Mouse (Mus musculus) cortical plate, adult 2 months (tissue): Measurements from ENCODE around the gene Zfp169. TPM values are rescaled to one million over a fixed set of nuclear protein-coding genes. Genes with fewer than 3 reads are reported as not detected.

Experiments used
- H3K27ac ChIP-seq: fragments of 200-500 bp; 2 replicates; pipeline ENCODE4 v1.5.1; 2012; ENCODE audit warnings: low read length, control low read depth, inconsistent platforms; ENCODE audit not compliant: insufficient read depth
- H3K4me1 ChIP-seq: fragments of 200-500 bp; 2 replicates; pipeline ENCODE4 v1.6.1; 2011; ENCODE audit warnings: low read length; ENCODE audit not compliant: control insufficient read depth, insufficient read depth
- H3K4me3 ChIP-seq: fragments of 200-500 bp; 2 replicates; pipeline ENCODE4 v1.5.1; 2011; ENCODE audit warnings: mild to moderate bottlenecking, low read length, control low read depth; ENCODE audit not compliant: insufficient read depth
- CTCF ChIP-seq: fragments of 200-500 bp; IDR thresholded peaks from 2 replicates; pipeline ENCODE4 v1.5.1; 2011; ENCODE audit warnings: mild to moderate bottlenecking, control low read depth, low read length; ENCODE audit not compliant: insufficient read depth; ENCODE audit errors: extremely low read depth
- POLR2A ChIP-seq: fragments of 200-500 bp; IDR thresholded peaks from 2 replicates; pipeline ENCODE4 v1.6.1; 2011; ENCODE audit warnings: mild to moderate bottlenecking, low read length, control low read depth; ENCODE audit not compliant: insufficient read depth; ENCODE audit errors: extremely low read depth
- polyA plus RNA-seq: library from polyadenylated mRNA; depleted of rRNA; stranded (reverse); fragments of >200 nt; gene quantifications from 2 replicates; pipeline ENCODE4 v1.2.3, GENCODE M21; 2012; rRNA removed

The Zfp169 gene
- polyA plus RNA-seq: 13.9 and 14.0 TPM in 2 replicates

DNA sequence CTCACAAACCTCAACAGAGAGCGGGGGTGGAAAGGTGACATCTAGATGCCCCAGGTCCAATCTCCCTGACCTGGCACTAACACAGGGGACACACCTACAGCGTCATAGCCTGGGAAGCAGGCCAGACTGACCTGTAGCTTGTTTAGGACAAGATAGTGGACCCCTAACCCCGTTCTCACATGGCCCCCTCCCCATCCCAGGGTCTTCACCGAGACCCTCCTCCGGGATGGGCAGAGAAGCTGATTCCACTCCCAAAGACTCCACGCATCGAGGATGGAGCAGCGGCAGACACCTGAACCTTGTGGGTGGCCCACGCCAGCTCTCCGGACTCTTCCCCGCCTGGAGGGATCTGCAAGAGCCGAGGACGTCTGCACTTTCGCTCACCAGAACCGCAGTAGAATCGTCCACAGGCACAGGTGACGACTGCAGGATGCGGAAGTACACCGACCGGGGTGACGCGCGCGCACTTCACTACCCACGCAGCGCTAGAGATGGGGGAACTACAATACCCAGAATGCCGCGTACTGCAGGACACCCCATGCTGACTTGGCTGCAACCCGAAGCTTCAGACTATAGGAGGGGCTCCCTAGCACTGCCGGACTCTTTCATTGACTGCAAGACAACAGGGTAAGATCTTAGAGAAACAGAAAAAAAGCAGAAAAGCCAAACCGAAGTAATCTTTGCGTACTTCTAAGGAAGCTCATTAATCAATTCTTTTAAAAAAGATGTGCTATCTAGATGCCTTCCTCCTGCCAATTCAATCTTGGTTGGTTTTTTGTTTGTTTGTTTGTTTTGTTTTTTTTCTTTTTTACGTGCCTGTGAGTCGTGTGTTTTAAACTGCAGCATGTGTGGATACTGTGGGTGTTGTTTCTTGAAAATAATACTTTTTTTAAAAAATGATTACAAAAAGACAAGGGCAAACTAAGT is at the start of gene Zfp169, which contains the start of gene A830005F24Rik:
TSS of gene Zfp169 (minus strand) at position 449 of the 927 bp plus-strand sequence.
TSS of gene A830005F24Rik (plus strand) at position 568 of the 927 bp plus-strand sequence.
- Histone ChIP-seq H3K27ac (peak within 1 kb of the TSS; percentile 26; the same call in 1 of the 2 replicates), H3K4me3 (peak within 1 kb of the TSS; percentile 86), H3K4me1 (no peaks in the 10 kb centered on the region; the same call in 1 of the 2 replicates)
- TF ChIP-seq POLR2A (peak; percentile 98), CTCF (no peak)

DNA sequence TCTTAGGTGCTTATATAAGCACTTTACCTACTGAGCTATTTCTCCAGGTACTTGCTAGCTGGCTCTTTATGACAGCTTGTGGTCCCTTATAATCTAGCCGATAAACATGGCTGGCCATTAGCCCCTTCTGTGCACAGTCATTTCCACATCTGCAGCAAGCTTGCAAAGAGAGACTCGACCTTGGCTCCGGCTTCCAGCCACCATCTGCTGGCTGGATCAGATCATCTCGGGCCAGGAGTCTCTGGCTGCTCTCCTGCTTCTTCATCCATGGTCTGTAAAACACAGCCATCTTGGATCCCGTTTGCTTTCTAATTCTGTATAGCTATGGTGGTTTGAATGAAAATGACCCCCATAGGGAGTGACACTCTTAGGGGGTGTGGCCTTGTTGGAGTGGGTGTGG is 49.1 kb upstream of the Zfp169 start:
- H3K4me1 ChIP-seq: peaks cover 4% of the 10 kb centered on the region; the same call in 1 of the 2 replicates
- no peak for TF ChIP-seq CTCF
- no peak for TF ChIP-seq POLR2A
- no peak overlapping the region for H3K27ac ChIP-seq
- H3K4me3 ChIP-seq: no peak overlapping the region

DNA sequence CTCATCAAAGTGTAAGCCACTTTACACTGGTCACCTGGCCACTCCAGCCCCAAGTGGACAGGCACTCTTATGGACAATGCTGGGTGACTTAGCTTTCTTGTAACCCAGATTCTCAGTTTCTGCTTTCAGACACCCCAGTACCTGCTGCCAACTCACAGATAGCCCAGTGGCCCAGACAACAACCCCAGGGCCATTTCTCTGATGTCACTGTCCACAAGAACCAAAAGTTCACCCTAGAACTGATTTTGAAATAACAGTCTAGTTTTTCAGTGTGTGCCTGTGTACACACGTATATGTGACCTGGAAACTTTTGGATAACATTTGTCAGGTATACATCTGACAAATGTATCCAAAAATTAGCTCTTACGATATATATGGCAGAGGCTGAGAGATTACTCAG is 48.2 kb upstream of the Zfp169 start:
- peaks cover 4% of the 10 kb centered on the region; the same call in 1 of the 2 replicates for H3K4me1 ChIP-seq
- H3K4me3 ChIP-seq: no peak overlapping the region
- no peak overlapping the region for H3K27ac ChIP-seq
- no peak for TF ChIP-seq CTCF
- no peak for TF ChIP-seq POLR2A

DNA sequence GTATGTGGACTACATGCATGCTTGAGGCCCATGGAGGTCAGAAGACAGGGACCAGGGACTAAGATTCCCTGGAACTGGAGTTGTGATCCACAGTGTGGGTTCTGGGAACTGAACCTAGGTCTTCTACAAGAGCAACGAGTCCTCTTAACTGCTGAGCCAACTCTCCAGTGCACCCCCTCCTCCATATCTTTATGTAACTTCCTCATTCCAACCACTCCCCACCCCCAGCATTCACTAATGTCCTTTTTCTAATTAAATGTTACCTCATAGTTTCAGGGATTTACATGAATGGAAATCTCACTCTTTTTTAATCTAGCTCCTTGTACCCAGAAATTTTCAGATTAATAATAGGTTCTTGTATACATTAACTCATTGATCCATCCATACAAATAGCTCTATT is 42.7 kb upstream of the Zfp169 start:
- no peak overlapping the region for H3K27ac ChIP-seq
- TF ChIP-seq POLR2A (no peak), CTCF (no peak)
- no peak overlapping the region for H3K4me3 ChIP-seq

DNA sequence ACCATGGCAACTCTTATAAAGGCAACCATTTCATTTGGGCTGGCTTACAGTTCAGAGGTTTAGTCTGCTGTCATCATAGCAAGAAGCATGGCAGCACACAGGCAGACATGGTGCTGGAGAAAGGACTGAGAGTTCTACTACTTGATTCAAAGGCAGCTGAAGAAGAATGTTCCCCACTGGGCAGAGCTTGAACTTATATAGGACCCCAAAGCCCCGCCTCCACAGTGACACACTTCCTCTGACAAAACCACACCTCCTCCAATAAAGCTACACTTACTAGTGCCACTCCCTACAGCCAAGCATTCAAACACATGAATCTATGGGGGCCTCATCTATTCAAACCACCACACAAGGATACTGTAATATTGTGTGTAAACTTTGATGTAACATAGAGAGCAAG is 41.3 kb upstream of the Zfp169 start:
- TF ChIP-seq POLR2A (no peak), CTCF (no peak)
- H3K4me1 ChIP-seq: peaks cover 6% of the 10 kb centered on the region; the same call in 1 of the 2 replicates
- H3K4me3 ChIP-seq: no peak overlapping the region

More for the DNA sequence above, 42.7 kb upstream of the Zfp169 start:
- peaks cover 6% of the 10 kb centered on the region; the same call in 1 of the 2 replicates for H3K4me1 ChIP-seq

DNA sequence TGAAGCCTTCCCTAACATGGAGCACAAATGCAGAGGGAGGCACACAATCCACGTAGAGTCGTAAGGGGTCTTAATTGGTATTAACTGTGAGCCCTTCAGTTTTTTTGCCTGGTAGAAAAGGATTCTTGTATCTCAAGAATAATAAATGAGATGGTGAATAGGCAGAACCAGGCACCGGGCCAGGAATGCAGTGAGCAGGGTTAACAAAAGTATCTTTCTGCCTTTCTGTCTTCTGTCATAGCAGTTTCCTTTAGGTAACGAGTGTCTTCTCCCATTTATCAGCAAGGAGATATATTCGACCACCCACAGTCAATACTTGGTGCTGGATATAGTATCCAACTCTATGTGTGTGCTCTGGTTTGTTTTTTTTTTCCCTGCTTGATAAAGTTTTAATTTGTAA is 40.3 kb upstream of the Zfp169 start:
- H3K4me1 ChIP-seq: peaks cover 6% of the 10 kb centered on the region; the same call in 1 of the 2 replicates
- TF ChIP-seq POLR2A (no peak), CTCF (no peak)
- H3K4me3 ChIP-seq: no peak overlapping the region
- H3K27ac ChIP-seq: no peak overlapping the region

More for the DNA sequence above, 41.3 kb upstream of the Zfp169 start:
- H3K27ac ChIP-seq: no peak overlapping the region

DNA sequence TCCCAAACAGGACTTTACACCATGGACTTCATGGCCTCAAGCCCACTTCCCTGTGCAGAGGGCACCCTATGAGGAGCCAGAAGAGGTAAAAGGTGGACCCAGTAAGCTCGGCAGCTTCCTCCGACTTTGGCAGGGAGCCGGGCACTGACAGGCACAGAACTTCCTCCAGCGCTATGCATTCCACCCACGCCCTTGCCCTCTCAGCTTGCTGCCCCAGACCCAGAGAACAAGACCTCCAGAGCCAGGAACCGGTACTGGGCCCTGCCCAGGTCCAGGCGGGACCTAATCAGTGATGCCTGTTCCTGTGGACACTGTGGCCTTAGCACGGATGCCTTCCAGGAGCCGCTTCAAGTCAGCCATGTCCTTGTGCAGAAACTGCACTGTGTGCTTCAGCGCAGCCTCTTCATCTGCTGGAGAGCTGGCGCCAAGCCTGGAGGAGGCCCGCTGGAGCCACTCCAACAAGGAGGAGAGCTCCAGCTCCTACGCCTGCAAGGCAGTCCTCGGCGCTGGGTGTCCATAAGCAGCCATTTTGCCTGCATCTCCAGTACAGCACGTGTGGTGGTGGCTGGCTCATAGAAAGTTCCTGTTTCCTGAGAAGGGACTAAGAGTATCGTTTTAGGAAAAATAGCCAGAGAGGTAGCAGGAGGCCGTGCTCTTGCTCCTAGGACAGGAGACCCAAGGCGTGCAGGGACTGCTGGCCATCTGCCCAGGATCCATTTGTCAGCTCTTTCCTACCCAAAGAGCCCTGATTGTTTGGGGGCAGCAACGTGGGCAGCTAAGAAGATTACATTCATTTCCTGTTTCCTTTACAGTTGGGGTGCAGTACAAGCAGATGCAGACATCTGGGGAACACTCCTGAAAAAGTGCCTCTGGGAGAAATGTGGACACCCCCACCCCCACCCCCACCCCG is 39.2 kb upstream of the Zfp169 start:
- TF ChIP-seq CTCF (no peak), POLR2A (peak; percentile 74)
- peak overlapping the region; percentile 76 for H3K27ac ChIP-seq
- H3K4me3 ChIP-seq: peak overlapping the region; percentile 28
- H3K4me1 ChIP-seq: peaks cover 6% of the 10 kb centered on the region; the same call in 1 of the 2 replicates

DNA sequence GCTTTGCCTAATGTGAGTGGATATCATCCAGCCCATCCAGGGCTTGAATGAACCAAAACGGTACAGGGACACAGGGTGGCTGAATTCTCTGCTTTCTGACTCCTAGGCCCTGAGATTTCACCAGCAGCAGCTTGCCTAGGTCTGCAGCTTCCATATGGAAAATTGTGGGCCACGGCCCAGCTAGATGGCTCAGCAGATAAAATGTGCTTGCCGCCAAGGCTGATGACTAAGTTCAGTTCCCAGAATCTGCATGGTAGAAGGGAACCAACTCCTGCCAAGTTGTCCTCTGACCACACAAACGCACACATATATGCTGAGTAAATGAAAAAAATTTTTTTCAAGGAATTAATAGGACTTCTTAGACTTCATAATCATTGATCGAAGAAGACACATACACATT is 35.0 kb upstream of the Zfp169 start:
- TF ChIP-seq CTCF (no peak), POLR2A (no peak)
- Histone ChIP-seq H3K27ac (no peak overlapping the region), H3K4me3 (no peak overlapping the region), H3K4me1 (peaks cover 6% of the 10 kb centered on the region)

DNA sequence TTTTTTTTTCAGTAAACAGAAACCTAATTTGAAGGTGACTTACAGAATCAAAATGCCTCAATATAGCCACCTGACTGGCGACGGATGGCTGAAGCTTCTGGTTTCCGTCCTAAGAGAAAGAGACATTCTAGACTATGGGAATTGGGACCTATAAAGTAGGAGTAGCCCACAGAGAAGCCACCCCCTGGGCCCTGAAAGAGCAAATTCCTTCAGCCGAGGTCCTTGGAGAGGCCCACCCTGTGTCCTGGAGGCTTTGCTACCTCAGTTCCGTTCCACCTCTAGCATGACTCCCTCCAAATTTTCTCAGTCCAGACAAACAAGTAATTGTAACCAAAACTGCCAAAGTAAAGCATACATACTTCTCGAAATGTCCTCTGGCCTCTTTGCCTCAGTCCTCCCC is 34.4 kb upstream of the Zfp169 start:
- Histone ChIP-seq H3K27ac (no peak overlapping the region), H3K4me1 (peaks cover 2% of the 10 kb centered on the region), H3K4me3 (no peak overlapping the region)
- no peak for TF ChIP-seq CTCF
- no peak for TF ChIP-seq POLR2A
